Mouse (Mus musculus): ENCODE results near the gene Cldn15. TPM values are rescaled to one million over a fixed set of nuclear protein-coding genes. Genes with fewer than 3 reads are reported as not detected.

Gene Cldn15
- polyA plus RNA-seq (2015; fragmentation: Nextera tagmentation; extraction: Ambion mirVana), result 0.11 and 0.14 TPM in 2 replicates

GRCm38 (mm10) chr5:136966331-136966730, at the start of gene Cldn15:
Cldn15 (plus strand) TSS chr5:136966616.
- Histone ChIP-seq H3K4me1 (peaks cover 14% of the 10 kb centered on the region), H3K27ac (replicated peaks) (no peak within 1 kb of the TSS; the same call in 1 of the 2 replicates), H3K36me3 (peaks cover 39% of the 10 kb centered on the region), H3K27me3 (no peaks in the 10 kb centered on the region), H3K9ac (no peak within 1 kb of the TSS), H3K4me2 (replicated peaks) (no peak within 1 kb of the TSS), H3K4me3 (replicated peaks) (no peak within 1 kb of the TSS), H3K9me3 (replicated peaks) (no peaks in the 10 kb centered on the region)
- no peak for ATAC-seq (ENCODE audit: insufficient number of reproducible peaks, low FRiP score, low TSS enrichment, low read depth)
- WGBS, result 61% methylated on average over 6 of the region's 6 CpGs

- ATAC-seq (ENCODE audit: insufficient number of reproducible peaks, low FRiP score, low TSS enrichment, low read depth), result no peak
- Histone ChIP-seq H3K36me3 (peaks cover 12% of the 10 kb centered on the region), H3K9me3 (replicated peaks) (no peaks in the 10 kb centered on the region), H3K27ac (replicated peaks) (no peak overlapping the region), H3K4me1 (peaks cover 5% of the 10 kb centered on the region), H3K27me3 (no peaks in the 10 kb centered on the region), H3K4me2 (replicated peaks) (no peak overlapping the region), H3K9ac (no peak overlapping the region), H3K4me3 (replicated peaks) (no peak overlapping the region)
- 91% methylated on average over 8 of the region's 8 CpGs for WGBS
Measured at GRCm38 (mm10) chr5:136917613-136918242, 48.7 kb upstream of the Cldn15 start.

- Histone ChIP-seq H3K36me3 (0 out of 2 replicates have a peak, but pooled peaks cover 1% of the 10 kb centered on the region), H3K27ac (replicated peaks) (peak overlapping the region; percentile 66; the same call in 1 of the 2 replicates), H3K4me2 (replicated peaks) (peak overlapping the region; percentile 71), H3K27me3 (no peaks in the 10 kb centered on the region), H3K9ac (peak overlapping the region; percentile 53), H3K4me3 (replicated peaks) (peak overlapping the region; percentile 70), H3K9me3 (replicated peaks) (no peaks in the 10 kb centered on the region), H3K4me1 (peaks cover 5% of the 10 kb centered on the region)
- WGBS, result 3% methylated on average over 38 of the region's 38 CpGs
- peak; percentile 74 for ATAC-seq (ENCODE audit: insufficient number of reproducible peaks, low FRiP score, low TSS enrichment, low read depth)
Measured at GRCm38 (mm10) chr5:136918655-136919472, 47.6 kb upstream of the Cldn15 start.

GRCm38 (mm10) chr5:136919546-136920301, 46.7 kb upstream of the Cldn15 start:
- H3K27ac ChIP-seq (replicated peaks), result 0 out of 2 replicates have a peak overlapping the region, but pooled peaks have one; percentile 66
- peak overlapping the region; percentile 71 for H3K4me2 ChIP-seq (replicated peaks)
- H3K36me3 ChIP-seq, result no peaks in the 10 kb centered on the region
- H3K9me3 ChIP-seq (replicated peaks), result no peaks in the 10 kb centered on the region
- no peak for ATAC-seq (ENCODE audit: insufficient number of reproducible peaks, low FRiP score, low TSS enrichment, low read depth)
- H3K27me3 ChIP-seq, result no peaks in the 10 kb centered on the region
- H3K9ac ChIP-seq, result peak overlapping the region; percentile 53
- 19% methylated on average over 18 of the region's 18 CpGs for WGBS
- peak overlapping the region; percentile 70 for H3K4me3 ChIP-seq (replicated peaks)
- H3K4me1 ChIP-seq, result peaks cover 5% of the 10 kb centered on the region

- peaks cover 5% of the 10 kb centered on the region for H3K4me1 ChIP-seq
- WGBS, result 79% methylated on average over 9 of the region's 9 CpGs
- H3K4me3 ChIP-seq (replicated peaks), result no peak overlapping the region
- H3K4me2 ChIP-seq (replicated peaks), result no peak overlapping the region
- peaks cover 9% of the 10 kb centered on the region for H3K36me3 ChIP-seq
- H3K9me3 ChIP-seq (replicated peaks), result no peaks in the 10 kb centered on the region
- H3K9ac ChIP-seq, result no peak overlapping the region
- no peaks in the 10 kb centered on the region for H3K27me3 ChIP-seq
- ATAC-seq (ENCODE audit: insufficient number of reproducible peaks, low FRiP score, low TSS enrichment, low read depth), result no peak
- H3K27ac ChIP-seq (replicated peaks), result no peak overlapping the region
Measured at GRCm38 (mm10) chr5:136922830-136923229, 43.6 kb upstream of the Cldn15 start.

- Histone ChIP-seq H3K27me3 (no peaks in the 10 kb centered on the region), H3K4me2 (replicated peaks) (no peak overlapping the region), H3K9me3 (replicated peaks) (no peaks in the 10 kb centered on the region), H3K9ac (no peak overlapping the region), H3K36me3 (peaks cover 9% of the 10 kb centered on the region), H3K27ac (replicated peaks) (no peak overlapping the region), H3K4me1 (peaks cover 5% of the 10 kb centered on the region), H3K4me3 (replicated peaks) (no peak overlapping the region)
- ATAC-seq (ENCODE audit: insufficient number of reproducible peaks, low FRiP score, low TSS enrichment, low read depth), result no peak
- WGBS, result 63% methylated on average over 7 of the region's 7 CpGs
Measured at GRCm38 (mm10) chr5:136923751-136924478, 42.5 kb upstream of the Cldn15 start.

- Histone ChIP-seq H3K36me3 (peaks cover 9% of the 10 kb centered on the region), H3K27me3 (no peaks in the 10 kb centered on the region), H3K4me2 (replicated peaks) (no peak overlapping the region), H3K4me1 (no peaks in the 10 kb centered on the region), H3K9ac (no peak overlapping the region), H3K9me3 (replicated peaks) (no peaks in the 10 kb centered on the region), H3K27ac (replicated peaks) (no peak overlapping the region), H3K4me3 (replicated peaks) (no peak overlapping the region)
- WGBS, result 16% methylated on average over 4 of the region's 4 CpGs
- ATAC-seq (ENCODE audit: insufficient number of reproducible peaks, low FRiP score, low TSS enrichment, low read depth), result no peak
Measured at GRCm38 (mm10) chr5:136929073-136929472, 37.3 kb upstream of the Cldn15 start.

GRCm38 (mm10) chr5:136931896-136932295, 34.5 kb upstream of the Cldn15 start:
- no peaks in the 10 kb centered on the region; the same call in 1 of the 2 replicates for H3K36me3 ChIP-seq
- H3K4me1 ChIP-seq, result no peaks in the 10 kb centered on the region
- H3K4me2 ChIP-seq (replicated peaks), result no peak overlapping the region
- 85% methylated on average over 14 of the region's 14 CpGs for WGBS
- H3K9me3 ChIP-seq (replicated peaks), result no peaks in the 10 kb centered on the region
- no peak overlapping the region for H3K27ac ChIP-seq (replicated peaks)
- H3K27me3 ChIP-seq, result no peaks in the 10 kb centered on the region
- no peak overlapping the region for H3K4me3 ChIP-seq (replicated peaks)
- H3K9ac ChIP-seq, result no peak overlapping the region
- ATAC-seq (ENCODE audit: insufficient number of reproducible peaks, low FRiP score, low TSS enrichment, low read depth), result no peak

GRCm38 (mm10) chr5:136932956-136933355, 33.5 kb upstream of the Cldn15 start:
- Histone ChIP-seq H3K27me3 (no peaks in the 10 kb centered on the region), H3K4me1 (no peaks in the 10 kb centered on the region), H3K9ac (no peak overlapping the region), H3K4me2 (replicated peaks) (no peak overlapping the region), H3K36me3 (no peaks in the 10 kb centered on the region; the same call in 1 of the 2 replicates), H3K4me3 (replicated peaks) (no peak overlapping the region), H3K9me3 (replicated peaks) (no peaks in the 10 kb centered on the region), H3K27ac (replicated peaks) (no peak overlapping the region)
- no peak for ATAC-seq (ENCODE audit: insufficient number of reproducible peaks, low FRiP score, low TSS enrichment, low read depth)
- 71% methylated on average over 5 of the region's 5 CpGs for WGBS

GRCm38 (mm10) chr5:136933930-136934329, 32.5 kb upstream of the Cldn15 start:
- Histone ChIP-seq H3K36me3 (no peaks in the 10 kb centered on the region; the same call in 1 of the 2 replicates), H3K4me3 (replicated peaks) (no peak overlapping the region), H3K27ac (replicated peaks) (no peak overlapping the region), H3K27me3 (no peaks in the 10 kb centered on the region), H3K4me1 (no peaks in the 10 kb centered on the region), H3K9ac (no peak overlapping the region), H3K9me3 (replicated peaks) (no peaks in the 10 kb centered on the region), H3K4me2 (replicated peaks) (no peak overlapping the region)
- ATAC-seq (ENCODE audit: insufficient number of reproducible peaks, low FRiP score, low TSS enrichment, low read depth), result no peak
- 87% methylated on average over 6 of the region's 6 CpGs for WGBS
